Mouse (Mus musculus) C2C12 (cell line): Measurements from ENCODE around the gene Acad9.

Experiments
- CTCF ChIP-seq: IDR thresholded peaks from one replicate; pipeline ENCODE4 v1.5.1; 2011; ENCODE audit not compliant: control insufficient read depth, insufficient read depth, insufficient read length
- MAX ChIP-seq: IDR thresholded peaks from one replicate; pipeline ENCODE4 v1.6.1; 2011; ENCODE audit warnings: mild to moderate bottlenecking, control low read depth
- USF1 ChIP-seq: IDR thresholded peaks from one replicate; pipeline ENCODE4 v1.6.1; 2011; ENCODE audit warnings: low read depth, mild to moderate bottlenecking, control low read depth, moderate library complexity

DNA sequence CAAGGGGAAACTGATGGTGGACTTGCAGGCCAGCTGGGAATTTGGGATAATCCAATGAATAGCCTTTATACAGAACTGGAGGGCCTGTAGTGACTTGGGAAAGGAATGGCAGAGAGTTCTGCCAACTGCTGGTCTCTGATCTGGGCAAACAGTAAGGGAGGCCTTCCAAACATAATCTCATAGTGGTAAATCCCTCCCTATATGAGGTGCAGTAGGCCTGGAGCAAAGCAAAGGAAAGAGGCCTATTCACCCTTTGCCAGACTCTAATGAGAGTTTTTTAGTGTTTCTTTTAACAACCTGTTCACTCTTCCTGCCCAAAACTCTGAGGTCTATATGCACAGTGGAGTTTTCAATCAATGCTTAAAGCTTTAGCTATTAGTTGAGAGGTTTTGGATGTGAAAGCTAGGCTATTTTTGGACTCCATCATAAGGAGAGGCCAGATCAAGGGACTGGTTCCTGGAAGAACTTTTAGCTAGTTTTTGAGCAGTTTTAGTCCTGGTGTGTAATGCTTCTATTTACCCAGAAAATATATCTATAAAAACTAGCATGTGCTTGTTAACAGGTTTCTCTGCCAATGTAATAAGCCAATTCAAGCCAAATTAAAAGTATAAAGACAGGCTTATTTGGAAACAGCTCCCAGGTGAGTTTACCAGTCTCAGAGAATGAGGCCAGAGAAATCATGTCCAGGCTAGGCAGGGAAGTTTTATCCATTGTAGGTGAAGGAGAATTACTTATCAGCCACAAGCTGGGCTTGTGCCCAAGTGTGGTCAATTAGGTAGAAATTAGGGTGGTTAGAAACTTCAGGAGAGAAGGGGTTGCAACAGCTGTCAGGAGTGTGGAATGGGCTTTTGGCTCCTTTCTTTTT is 54.1 kb downstream of the Acad9 start:
- TF ChIP-seq CTCF (no peak), USF1 (no peak), MAX (no peak)
